Mouse (Mus musculus) cerebellum, adult (tissue): ENCODE results near the gene Mfsd1.

Experiments
- ATAC-seq: cut with Nextera tagmentation; 2 replicates; pipeline ENCODE4 v1.9.2; 2017; ENCODE audit warnings: mild to moderate bottlenecking, moderate library complexity, mixed read lengths; ENCODE audit not compliant: insufficient number of reproducible peaks, low FRiP score, low TSS enrichment

Gene Mfsd1

DNA sequence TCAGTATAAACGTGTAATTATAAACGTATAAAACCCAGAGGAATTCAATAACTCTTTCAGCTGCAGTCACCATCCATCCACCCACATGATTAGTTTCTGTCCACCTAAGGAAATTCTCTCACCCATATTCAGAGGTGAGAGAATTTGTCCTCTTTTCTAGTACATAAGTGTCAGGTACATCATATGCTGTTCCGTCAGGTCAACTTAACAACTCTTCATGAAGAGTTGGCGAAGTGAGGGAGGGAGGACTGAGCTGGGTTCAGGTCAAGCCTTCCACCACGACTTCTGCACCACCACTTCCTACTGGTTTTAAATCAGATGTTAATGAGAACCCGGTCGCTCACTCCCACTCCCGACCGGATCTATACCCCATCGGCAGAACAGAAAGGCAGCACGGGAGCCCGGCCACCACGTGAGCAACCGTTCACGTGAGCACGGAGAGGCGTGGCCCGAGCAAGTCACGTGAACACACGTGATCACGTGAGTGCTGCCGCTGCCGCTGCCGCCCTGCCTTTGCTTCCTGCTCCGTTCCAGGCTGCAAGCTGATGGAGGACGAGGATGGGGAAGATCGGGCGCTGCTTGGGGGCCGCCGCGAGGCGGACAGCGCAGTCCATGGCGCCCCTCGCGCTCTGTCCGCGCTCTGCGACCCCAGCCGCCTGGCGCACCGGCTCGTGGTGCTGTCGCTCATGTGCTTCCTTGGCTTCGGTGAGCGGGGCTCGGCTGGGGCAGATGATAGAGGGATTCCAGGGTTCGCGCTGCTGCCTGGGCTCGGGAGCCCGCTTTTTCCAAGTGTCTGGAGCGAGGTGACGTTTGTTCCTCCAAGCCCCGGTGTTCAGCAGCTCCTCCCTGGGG is at the start of gene Mfsd1:
TSS of gene Mfsd1 (plus strand) at position 469 of the 852 bp plus-strand sequence.
- ATAC-seq, result peak; percentile 84

DNA sequence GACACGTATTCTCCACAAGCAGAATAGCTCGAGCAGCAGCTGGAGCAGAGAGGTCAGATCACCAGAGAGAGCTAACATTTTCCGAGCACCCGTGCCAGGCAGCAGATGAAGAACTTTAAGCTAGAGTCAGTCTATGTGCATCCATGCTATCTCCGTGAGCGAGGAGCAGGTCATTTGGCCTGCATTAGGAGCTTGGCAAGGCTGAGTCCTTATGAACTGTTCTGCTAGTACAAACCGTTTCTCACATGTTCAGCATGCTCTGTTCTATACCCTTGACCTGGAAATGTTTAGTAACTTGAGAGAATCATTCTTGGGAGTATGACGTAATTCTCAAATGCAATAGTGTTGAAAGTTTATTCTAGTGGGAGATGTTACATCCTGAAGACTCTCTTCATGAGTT is 38.9 kb upstream of the Mfsd1 start:
- no peak for ATAC-seq

DNA sequence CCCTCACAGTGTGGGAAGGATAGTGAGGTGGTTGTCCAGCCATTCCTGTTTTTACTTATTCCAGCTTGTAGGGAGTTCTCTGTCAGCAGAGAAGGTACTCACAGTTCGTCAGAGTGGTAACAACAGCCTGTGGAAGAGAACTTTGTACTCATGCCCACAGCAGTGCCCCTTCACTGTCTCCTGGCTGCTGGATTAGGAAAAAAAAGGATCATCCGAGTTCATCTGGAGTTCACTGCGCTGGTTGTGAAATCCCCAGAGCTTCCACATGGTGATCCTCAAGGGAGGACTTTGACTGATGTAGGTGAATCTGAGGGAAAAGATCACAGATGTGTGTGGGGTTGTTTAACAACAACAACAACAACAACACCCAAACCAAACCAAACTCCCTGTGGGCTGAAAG is 31.3 kb upstream of the Mfsd1 start:
- ATAC-seq, result no peak

DNA sequence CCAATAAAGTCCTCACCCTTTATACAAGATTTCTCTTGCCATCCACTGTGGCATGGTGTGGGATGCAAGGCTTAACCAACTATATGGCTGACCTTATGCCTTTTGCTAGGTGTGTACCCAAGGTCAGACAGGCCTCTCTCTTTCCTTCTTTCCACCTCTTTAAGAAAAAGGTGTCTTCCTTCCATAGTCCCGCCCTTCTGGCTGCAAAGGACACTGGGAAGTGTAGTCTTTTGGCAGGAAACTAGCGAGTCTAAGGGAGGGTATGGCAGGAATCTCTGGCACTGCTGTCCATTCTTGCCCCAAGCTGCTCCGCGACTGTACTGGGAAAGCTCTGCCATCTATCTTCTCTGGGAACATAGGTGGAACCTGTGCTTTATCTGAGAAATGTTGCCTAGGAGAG is 29.3 kb upstream of the Mfsd1 start:
- ATAC-seq, result peak; percentile 46; the same call in 1 of the 2 replicates

DNA sequence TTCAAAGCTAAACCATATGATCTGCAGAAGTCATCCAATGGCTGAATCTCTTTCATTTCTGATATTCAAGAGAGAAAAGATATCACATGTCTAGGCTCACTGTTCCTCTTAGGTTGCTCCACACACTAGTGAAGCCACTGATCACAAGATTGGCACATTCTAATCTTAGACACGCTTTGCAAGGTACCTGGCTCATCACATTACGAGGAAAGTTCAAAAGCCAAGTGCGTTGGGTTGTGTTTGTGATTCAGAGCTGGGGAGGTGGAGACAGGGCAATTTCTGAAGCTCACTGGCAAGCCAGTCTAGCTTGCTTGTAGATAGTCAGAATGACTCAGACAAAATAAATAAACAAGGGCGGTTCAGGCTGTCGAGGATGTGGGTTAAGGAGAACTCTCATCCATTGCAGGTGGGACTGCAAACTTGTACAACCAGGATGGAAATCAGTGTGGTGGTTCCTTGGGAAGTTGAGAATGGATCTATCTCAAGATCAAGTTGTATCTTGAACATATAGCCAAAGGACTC is 28.6 kb upstream of the Mfsd1 start:
- no peak for ATAC-seq

DNA sequence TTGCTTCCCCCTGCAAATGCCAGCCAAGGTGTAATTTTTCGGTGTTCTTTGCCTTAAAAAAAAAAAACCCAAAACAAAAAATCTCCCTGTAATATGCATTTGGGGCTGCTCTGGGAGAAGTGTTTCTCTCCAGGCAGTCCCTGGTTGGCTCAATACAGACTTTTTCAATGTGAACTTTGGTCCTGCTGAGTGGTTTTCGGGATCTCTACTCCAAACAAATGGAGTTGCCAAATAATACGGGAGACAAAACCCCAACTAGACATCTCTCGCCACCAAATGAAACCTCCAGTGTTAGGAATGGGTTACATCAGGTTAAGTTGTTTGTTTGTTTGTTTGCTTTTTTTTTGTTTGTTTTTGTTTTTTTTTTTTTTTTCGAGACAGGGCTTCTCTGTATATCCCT is 27.3 kb upstream of the Mfsd1 start:
- no peak for ATAC-seq

DNA sequence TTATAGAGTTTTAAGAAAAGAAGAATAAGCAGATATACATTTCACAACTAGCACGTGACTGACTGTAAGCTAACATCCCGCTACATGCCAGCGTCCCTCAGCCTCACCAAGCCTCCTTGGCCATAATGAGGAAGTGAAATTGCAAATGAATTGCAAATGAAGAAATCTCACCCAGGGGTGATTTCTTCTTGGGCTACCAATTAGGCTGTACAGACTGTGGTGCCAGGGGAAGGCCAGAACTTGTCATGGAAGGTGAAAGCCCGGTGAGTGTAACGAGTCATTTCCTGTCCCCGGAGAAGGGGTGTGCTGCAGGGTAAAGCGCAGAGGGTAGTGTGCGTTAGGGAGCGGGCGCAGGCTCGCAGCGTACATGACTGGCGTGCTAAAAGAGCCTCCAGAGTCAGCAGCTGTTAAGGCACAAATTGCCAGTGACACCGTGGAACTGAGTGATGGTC is 25.3 kb upstream of the Mfsd1 start:
- no peak for ATAC-seq

DNA sequence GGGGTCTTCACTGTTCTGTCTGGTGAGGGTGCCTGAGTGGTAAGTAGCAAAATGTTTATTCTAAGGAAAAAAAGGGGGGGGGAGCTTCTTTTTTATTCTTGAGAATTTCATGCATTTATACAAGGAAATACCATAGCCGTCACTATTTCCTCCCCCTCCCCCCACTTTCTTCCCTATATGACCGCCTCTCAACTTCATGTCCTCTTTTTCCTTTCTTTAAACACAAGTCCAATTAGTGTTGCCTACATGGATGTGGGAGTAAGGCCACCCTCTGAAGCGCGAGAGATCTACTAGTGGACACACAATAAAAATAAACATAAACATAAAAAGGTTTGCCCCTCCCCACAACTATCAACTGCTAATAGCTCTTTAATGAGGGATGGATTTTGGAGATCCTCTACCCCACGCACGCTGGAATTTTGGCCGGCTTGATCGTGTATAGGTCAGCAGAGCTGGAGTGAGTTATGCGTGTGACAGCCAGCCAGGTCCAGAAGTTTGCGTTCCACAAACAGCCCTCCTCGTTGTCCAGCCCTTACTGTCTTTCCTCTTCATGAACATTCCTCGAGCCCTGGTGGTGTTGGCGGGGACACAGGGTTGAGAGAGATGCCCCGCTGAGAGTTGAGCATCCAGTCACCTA is 24.7 kb upstream of the Mfsd1 start:
- ATAC-seq, result no peak

DNA sequence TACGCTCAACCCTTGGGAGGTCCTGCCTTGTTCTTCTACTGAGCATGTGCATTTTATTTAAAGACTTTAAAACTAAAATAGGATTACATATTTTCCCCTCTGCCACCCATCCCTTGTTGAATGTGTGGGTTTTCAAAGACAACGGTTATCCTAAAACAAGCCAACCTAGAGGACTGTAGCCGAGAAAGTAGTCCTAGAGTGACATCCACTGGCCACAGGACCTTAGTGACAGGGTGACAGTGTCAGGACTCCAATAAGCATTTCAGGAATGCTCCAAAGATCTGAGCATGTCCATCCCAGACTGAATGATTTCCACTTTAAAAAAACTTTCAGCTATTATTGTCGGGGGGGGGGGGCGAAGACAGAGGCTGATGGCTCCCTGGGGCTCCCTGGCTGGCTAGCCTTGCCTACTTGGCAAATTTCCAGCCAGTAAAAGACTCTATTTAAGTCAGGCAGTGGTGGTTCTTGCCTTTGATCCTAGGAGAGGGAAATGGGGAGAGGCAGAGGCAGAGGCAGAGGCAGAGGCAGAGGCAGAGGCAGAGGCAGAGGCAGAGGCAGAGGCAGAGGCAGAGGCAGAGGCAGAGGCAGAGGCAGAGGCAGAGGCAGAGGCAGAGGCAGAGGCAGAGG is 17.7 kb upstream of the Mfsd1 start:
- no peak for ATAC-seq

DNA sequence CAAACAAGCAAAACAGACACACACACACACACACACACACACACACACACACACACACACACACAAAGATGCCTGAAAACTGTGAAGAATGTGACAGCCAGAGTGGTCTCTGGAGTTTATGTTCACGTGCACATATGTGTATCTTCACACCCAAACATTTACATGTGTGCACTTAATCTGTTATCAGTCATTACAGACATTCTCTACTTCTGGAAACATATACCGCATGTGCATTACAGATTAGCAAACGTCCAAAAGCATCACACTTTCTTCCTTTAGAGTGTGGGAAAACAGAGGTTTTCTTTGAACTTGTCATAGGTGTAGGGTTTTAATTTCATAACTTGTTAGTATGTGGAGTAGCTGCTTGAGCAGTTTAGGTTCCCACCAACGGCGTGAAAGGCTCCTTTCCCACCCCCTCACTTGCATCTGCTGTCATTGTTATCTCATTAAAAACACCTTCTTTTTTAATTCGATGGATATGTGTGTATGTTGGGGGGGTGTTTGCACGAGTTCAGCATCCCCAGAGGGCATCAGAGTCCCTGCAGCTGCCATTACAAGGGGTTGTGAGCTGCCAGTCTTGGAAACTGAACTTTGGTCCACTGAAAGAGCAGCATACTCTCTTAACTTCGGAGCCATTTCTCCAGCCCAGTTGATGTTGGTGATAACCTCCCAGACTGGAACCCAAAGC is 16.9 kb upstream of the Mfsd1 start:
- ATAC-seq, result no peak

DNA sequence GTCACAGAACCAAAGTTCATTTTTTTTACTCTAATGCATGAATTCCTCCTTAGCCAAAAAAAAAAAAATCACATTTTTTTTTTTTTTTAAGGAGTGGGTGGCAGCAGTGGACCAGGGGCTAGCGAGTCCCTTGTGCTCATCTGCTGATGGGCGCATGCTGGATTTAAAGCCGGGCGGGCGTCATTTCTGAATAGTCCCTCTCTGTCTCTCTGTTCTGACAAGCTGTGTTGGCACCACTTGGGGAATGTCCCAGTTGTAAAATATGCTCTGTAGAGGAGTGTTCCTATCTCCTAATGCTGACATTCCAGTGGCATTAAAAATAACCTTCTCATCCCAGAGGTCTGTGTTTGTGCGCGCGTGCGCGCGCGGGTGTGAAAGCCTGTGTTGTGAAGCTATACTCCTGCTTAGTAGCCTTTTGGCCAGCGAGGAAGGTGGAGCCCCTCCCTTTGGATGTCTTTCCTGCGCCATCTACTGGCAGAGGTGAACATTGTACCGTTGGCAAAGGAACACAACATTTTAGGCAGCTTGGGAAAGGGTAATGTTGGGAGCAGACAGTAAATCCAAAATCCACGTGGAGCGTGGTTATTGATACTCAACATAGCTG is 14.4 kb upstream of the Mfsd1 start:
- peak; percentile 76 for ATAC-seq

DNA sequence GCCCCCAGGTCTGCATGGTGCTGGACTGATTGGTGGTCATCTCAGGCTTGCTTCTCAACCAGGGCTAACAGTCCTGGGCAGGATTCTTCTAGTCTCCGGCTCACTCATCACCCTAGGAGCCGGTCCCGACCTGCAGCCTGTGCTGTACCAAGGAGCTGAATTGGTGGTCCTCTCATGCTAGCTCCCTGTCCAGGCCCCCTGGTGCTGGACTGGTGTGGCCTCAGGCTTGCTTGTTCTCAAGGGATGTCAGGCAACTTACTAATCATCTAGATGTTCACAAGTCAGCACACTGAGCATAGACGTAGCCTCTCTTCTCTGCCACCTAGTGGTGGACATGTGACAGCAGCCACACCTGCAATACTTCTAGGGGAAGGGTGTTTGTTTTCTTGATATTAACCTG is 9.6 kb upstream of the Mfsd1 start:
- ATAC-seq, result 0 out of 2 replicates have a peak, but pooled peaks have one; percentile 47

DNA sequence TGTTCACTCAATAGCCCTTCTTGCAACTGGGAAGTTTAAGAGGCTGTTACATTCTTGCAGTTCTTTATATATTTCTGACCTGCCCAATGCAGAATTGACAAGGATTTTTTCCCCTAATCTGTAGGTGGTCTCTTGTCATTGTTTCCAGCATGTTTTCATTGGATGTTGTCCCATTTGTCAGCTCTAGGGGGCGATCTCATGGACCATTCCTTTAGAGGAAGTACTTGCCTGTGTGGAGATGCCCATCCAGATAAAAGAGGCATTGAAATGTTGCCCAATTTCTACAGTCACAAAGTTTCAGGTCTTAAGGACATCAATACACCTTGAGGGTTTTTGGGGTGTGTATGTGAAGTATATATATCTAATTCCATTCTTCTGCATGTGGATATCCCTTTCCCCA is 9.0 kb upstream of the Mfsd1 start:
- ATAC-seq, result no peak

DNA sequence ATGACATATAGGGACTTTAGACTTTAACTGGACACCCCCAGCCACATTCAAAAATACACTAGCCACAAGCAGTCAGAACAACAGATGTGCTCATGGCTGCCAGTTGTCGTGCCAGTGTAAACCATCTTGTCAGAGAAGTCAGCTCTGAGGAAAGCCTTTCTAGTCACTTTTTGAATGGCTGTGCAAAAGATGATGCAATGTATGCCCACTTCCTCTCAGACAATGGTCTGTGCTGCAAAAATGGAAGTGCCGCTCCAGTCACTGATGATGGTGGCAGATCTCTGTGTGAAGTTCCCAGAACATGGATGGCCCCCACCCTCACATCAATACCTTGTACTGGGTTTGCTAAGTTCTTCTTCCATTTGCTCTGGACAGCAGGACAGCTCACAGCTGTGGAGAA is 6.3 kb upstream of the Mfsd1 start:
- ATAC-seq, result no peak

DNA sequence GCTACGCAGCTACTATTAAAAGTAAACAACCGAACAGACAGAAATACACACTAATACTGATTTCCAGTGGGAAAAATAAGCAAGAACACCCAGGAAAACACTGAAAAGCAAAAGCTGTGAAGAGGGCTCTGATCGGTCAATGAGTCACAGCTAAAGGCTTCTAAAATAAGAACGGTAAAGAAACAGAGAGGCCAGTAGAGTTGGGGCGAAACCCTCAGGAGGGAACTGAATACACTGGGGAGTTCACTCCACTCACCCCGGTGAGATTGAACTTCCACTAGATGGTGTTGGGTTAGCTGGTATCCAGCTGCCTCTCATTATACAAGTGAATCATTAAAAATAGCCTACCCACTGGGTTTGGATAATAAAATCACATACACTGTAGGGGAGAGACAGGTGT is 5.8 kb upstream of the Mfsd1 start:
- no peak for ATAC-seq

DNA sequence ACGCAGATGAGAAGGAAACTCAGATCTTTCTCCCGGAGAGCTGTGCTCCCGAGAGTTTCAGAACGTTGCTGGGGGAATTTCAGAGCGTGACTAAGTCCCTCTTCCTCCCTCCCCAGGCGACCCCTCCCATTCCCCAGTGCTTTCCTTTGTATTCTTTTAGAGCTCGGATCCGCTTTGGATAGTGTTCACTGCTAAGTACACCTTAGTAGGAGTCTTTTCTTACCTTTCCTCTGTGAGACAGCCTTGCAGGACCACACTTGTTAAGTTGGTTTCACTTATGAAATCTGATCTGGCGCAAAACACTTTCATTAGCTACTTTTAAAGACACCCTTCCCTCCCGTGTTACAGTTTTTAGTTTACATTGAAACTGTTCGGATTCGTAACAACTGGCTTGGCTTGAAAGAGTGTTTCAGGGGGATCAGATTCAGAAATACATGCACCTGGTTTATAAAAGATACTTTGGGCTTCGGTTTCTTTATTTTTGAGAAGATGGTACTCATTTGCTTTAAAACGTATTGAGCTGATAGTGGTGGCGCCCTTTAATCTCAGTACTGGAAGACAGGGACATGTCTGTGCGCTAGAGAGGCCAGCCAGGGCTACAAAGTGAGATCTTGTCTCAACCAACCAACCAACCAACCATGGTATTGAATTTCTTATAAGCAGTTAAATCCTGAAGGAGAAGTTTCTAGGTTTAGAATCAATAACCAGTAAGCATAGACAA is 744 bp downstream of the Mfsd1 start:
- 0 out of 2 replicates have a peak, but pooled peaks have one; percentile 22 for ATAC-seq

DNA sequence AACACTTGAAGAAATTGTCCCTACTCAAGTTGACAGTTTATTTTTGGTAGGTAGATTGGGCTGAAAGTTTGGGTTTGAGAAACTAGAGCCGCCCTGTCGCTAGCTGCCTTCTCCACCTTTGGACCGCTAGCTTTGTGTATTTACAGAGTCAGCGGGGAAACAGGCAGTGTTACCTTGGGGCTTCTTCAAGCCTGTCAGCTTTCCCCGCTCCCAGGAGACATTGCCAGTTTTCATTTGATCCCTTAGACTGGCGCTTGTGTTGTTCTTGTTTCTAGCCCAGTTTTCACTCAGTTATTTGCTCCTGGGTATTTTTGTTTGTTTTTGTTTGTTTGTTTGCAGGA is 1.3 kb downstream of the Mfsd1 start:
- no peak for ATAC-seq

DNA sequence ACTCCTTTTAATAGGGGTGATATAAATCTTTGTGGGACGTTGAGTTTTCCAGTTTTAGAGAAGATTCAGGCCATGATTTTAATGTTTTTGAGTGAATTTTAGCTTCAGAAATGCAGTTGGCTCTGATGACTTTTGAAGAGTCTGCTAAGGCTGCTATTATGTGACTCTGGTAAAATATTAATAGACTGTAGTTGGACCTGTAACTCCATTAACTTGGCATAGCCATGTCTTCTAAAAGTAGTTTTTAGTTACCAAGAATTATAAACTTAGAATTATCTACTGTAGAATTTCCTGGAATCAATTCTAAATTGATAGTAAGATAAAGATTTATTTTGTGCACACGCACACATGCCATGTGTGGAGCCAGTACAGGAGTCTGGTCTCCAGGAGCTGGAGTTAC is 4.0 kb downstream of the Mfsd1 start:
- no peak for ATAC-seq

DNA sequence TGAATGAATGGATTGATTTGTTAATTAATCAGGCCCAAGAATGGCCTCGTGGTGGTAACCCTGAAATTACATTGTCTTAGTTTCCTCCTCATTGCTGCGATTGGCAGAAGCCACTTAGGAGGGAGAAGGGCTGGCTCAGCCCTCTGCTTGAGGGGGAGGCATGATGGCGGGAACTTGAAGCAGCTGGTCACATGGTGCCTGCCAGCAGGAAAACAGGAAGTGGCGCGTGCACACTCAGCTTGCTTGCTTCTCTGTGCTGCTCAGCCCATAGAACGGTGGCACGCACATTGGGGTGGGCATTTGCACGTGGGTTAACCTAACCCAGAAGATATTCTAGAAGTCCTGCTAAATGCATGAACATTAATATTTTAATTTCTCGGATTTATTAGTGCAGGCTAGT is 4.9 kb downstream of the Mfsd1 start:
- ATAC-seq, result no peak
